Mouse (Mus musculus) myocyte (in vitro differentiated cells): ENCODE data around the gene Dcst1.
A peak's percentile ranks its signal among the peaks of the same experiment; 100 is the strongest.

Source experiments
- CEBPB ChIP-seq: IDR thresholded peaks from 2 replicates; pipeline ENCODE4 v1.6.1; 2011; ENCODE audit warnings: mild to moderate bottlenecking, moderate library complexity; ENCODE audit not compliant: poor library complexity, insufficient read depth, severe bottlenecking
- E2F4 ChIP-seq: IDR thresholded peaks from one replicate; pipeline ENCODE4 v1.6.1; 2011; ENCODE audit warnings: mild to moderate bottlenecking, control low read depth, moderate library complexity; ENCODE audit not compliant: insufficient read depth
- MYOD1 ChIP-seq, 3 experiments: IDR thresholded peaks; one replicate each; pipeline ENCODE4 v1.6.1; 2011; ENCODE audit warnings: control low read depth in 2 of 3, low read depth in 2 of 3, mild to moderate bottlenecking in 2 of 3, moderate library complexity in 1 of 3; ENCODE audit not compliant: insufficient read length in 2 of 3, control insufficient read depth in 1 of 3
- MYOG ChIP-seq, 3 experiments: IDR thresholded peaks; one replicate each; pipeline ENCODE4 v1.6.1; 2011; ENCODE audit warnings: control low read depth in 2 of 3, low read depth in 2 of 3, mild to moderate bottlenecking in 2 of 3; ENCODE audit not compliant: insufficient read length in 2 of 3, control insufficient read depth in 1 of 3, insufficient read depth in 1 of 3
- POLR2A ChIP-seq: IDR thresholded peaks from one replicate; pipeline ENCODE4 v1.6.1; 2011; ENCODE audit warnings: low read depth, mild to moderate bottlenecking, control low read depth, moderate library complexity; ENCODE audit not compliant: insufficient read length
- POLR2AphosphoS2 ChIP-seq: IDR thresholded peaks from one replicate; pipeline ENCODE4 v1.6.1; 2011; ENCODE audit warnings: low read depth, control low read depth; ENCODE audit not compliant: insufficient read length

DNA sequence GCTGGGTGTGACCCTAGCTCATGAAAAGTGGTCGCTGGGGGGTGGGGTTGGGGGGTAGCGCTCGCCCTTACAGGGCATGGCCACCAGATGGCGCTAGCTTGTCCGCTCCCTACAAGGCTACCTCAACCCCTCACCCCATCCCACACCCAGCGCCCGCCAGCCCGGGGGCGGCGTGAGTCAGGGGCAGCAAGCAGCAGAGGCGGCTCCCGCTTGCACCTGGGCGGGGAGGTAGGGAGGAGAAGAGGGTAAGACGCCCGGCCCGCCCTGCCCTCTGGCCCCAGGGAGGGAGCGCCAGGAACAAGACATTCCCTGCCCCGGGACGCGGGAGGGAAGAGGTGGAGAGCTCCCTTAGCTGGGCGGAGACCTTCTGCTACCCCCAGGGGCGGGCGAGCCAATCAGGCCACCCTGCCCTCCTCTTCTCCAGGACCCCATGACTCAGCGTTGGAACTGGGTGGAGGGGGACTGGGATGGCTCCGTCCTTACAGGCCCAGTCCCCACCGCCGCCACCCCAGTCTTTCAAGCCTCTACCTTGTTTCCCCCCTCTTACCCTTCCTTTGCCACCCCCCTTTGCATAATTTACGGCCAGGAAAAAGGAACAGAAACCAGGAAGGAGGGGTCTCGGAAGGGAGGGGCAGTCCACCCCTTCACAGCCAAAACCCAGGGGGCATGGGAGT lies 13.5 kb upstream of the Dcst1 start:
- TF ChIP-seq POLR2AphosphoS2 (peak; percentile 20), POLR2A (no peak), MYOG (IDR thresholded peaks at IDR 0.05; ENCODE audit: control insufficient read depth in 1 of 3, insufficient read depth in 1 of 3, insufficient read length in 2 of 3, low read depth in 2 of 3) (no peak), CEBPB (no peak), E2F4 (no peak), MYOD1 (IDR thresholded peaks at IDR 0.05; ENCODE audit: control insufficient read depth in 1 of 3, insufficient read length in 2 of 3, low read depth in 2 of 3) (peak in 1 of 3 experiments; percentile 42)
